Mouse (Mus musculus) G1E (cell line): ENCODE results near the gene Ngdn.

Source experiments
- CTCF ChIP-seq: IDR thresholded peaks from 2 replicates; pipeline ENCODE4 v1.5.1; 2012; ENCODE audit warnings: low read depth, low read length, inconsistent platforms, mixed read lengths
- GATA1 ChIP-seq: IDR thresholded peaks from 2 replicates; pipeline ENCODE4 v1.6.1; 2012; ENCODE audit warnings: borderline replicate concordance, low read length, inconsistent platforms, mixed read lengths
- POLR2AphosphoS5 ChIP-seq: IDR thresholded peaks from 2 replicates; pipeline ENCODE4 v1.6.1; 2012; ENCODE audit warnings: low read depth, low read length, inconsistent platforms; ENCODE audit not compliant: insufficient replicate concordance

DNA sequence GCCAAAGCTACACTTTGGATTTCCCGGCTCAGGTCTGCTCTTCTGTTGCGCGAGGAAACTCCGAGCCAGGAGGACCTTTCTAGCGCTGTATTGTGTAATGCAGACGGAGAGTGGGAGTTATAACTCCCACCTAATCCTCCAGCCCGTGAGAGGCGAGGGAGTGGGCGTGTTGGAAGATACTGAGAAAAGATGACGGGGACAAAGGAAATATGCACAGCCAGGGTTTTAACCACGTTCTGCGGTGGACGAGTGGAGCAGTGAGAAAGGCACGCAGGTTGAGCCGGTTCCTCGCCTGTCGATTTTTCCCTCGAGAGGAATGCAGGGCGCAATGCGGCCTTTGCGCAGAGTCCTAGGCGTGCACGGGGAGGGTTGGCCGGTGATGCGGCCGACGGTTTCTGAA lies 663 bp upstream of the Ngdn start:
- TF ChIP-seq CTCF: no peak
- TF ChIP-seq GATA1: no peak
- no peak for TF ChIP-seq POLR2AphosphoS5
